Mouse (Mus musculus) testis, adult 2 months (tissue): ENCODE results near the gene Otulin.

Experiments
- CTCF ChIP-seq: fragments of 200-500 bp; IDR thresholded peaks from 2 replicates; pipeline ENCODE4 v1.5.1; 2012; ENCODE audit warnings: low read depth, mild to moderate bottlenecking, inconsistent platforms, low read length, moderate library complexity; ENCODE audit not compliant: control insufficient read depth, insufficient read depth, insufficient replicate concordance
- POLR2A ChIP-seq: fragments of 200-500 bp; IDR thresholded peaks from 2 replicates; pipeline ENCODE4 v1.6.1; 2012; ENCODE audit warnings: low read depth, mild to moderate bottlenecking, inconsistent platforms, low read length, moderate library complexity; ENCODE audit not compliant: control insufficient read depth

GRCm38 (mm10) chr15:27673151-27673550 is 42.7 kb upstream of the Otulin start:
- TF ChIP-seq POLR2A = no peak
- no peak for TF ChIP-seq CTCF
